Mouse (Mus musculus) thymus, postnatal 10 days (tissue): ENCODE data around the gene Magoh.

ENCODE experiments used
- DNase-seq, 2 experiments: peaks; one replicate each; pipeline ENCODE4 v3.0.0; 2021; ENCODE audit warnings: low spot score in 2 of 2

Magoh gene

DNA sequence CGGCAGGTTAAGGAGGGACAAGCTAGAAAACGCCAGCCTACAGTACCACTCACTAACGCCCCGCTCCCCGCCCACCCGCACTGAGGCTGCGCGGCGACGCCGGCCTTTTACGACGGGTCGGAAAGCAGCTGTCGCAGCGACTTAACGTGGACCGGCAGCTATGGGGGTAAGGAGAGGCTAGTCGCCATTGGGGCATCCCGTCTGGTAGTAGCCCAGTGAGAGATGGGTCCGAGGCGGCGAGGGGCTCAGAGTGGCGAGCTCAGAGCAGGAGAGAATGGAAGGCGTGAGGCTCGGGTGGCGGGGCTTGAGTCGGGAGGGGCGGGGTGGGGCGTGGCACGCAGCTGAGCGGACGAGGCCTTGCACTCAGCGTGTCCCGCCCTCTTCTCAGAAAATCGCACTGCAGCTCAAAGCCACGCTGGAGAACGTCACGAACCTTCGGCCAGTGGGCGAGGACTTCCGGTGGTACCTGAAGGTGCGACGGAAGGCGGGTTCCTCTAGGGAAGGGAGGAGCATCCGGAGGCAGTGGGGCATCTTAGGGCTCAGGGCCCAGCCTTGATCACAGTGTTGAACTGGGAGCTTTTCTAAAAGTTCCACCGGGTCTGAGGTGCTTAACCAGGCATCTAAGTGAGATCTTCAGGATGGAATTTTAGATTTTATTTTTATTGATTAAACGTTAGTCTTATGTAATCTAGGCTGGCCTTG is 10.3 kb downstream of the Magoh start, which contains the start of gene 0610037L13Rik:
Gene 0610037L13Rik (plus strand): TSS at position 83 of the 702 bp plus-strand sequence.
- DNase-seq, result peak; percentile 88 to 92

GRCm38 (mm10) chr4:107892663-107893062 is 13.1 kb downstream of the Magoh start:
- DNase-seq, result peak in 1 of 2 experiments; percentile 11

DNA sequence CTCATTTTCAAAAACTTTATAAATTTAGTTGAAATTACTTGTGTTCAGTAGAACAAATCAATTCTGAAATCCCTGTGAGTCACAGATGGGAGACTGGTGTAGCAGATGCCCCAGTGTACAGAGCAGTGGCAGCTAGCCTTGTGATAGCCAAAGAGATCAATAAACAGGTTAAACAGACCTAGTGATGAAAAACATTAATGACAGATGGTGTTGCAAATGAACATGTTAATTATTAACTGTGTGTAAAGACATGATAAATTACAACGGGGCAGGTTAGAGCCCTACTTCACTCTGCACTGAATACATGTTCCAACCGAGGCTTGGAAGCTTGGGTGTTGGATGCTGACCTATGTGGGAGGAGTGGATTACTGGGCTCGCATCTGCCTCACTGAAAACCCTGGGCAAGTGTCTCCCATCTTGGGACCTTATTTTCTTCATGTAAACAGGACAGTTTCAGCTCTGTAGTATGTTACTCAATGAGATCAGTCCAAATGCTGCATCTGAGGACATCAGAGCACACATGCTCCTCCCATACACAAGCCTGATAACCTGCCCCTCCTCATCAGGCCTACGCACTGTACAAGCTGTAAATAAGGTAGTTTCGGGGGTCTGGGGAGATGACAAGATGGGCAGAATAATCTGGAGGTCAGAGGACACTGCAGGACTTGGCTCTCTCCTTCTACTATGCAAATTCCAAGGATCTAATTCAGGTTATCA is 19.8 kb downstream of the Magoh start:
- no peak for DNase-seq

DNA sequence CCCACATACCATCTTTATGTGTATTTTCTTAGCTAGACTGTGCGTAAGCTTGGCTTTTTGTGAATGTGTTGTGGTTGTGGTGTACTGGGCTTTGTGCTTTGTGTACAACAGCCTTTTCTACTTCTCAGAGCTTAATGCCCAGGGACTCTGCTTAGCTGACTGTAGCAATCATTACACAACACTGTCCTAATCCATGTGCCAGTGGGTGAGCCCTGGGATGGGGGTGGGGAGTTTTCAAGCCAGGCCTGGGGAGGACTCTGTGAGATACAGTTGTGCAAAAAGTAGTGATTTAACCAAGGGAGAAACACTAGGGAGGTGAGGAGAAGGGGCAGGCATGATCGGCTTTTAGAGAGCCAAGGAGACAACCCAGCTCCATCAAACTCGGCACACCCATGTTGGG is 20.7 kb downstream of the Magoh start:
- DNase-seq, result no peak

- no peak for DNase-seq
Observed at GRCm38 (mm10) chr4:107904252-107904651, 24.7 kb downstream of the Magoh start.

DNA sequence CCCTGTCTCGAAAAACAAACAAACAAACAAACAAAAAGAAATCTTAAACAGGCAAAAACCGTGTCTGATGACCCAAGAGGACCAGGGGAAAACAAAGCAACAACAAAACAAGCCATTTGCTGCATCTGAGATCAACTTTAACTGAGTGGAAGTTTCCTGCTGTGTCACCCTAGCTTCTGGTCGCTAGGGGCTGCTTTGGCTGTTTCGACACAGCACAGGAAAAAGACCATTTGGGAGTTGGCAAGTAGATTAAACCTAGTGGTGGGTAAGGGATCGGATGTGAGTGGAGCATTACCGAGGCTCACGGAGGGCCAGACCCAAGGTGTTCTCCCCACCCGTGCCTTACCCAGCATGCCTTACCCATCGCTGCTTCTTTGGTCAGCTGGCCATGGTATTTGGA is 27.0 kb downstream of the Magoh start:
- no peak for DNase-seq

GRCm38 (mm10) chr4:107910020-107910419 is 30.5 kb downstream of the Magoh start:
- DNase-seq, result no peak

GRCm38 (mm10) chr4:107920336-107920735 is 40.8 kb downstream of the Magoh start:
- no peak for DNase-seq

DNA sequence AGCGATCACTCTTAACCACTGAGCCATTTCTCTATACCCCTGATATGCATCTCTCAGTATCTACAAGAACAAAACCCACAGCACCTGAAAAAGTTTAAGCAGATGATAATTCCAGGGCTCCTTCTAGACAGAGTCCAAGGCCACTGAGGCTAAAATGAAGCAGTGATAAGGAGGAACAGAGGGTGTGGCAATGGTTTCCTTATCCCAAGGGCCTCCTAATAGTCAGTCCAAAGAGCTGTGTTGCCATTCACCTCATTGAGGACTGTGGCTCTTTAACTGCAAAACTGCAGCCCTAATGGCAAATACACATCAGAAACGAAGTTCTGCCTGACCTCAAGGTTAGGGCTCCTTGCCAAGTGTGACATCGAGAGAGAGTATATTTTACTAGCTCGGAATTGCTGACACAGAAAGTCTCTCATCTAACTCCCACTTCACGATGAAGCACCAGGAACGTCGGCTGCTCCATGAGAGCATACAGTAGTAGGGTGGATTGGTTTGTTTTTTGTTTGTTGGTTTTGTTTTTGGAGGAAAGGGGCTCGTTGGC is 41.7 kb downstream of the Magoh start:
- no peak for DNase-seq

GRCm38 (mm10) chr4:107921952-107922351 is 42.4 kb downstream of the Magoh start:
- DNase-seq, result no peak

GRCm38 (mm10) chr4:107923145-107923802 is 43.7 kb downstream of the Magoh start, which contains the start of gene Cpt2:
Gene Cpt2 (minus strand): TSS chr4:107923610.
- peak; percentile 85 to 91 for DNase-seq

DNA sequence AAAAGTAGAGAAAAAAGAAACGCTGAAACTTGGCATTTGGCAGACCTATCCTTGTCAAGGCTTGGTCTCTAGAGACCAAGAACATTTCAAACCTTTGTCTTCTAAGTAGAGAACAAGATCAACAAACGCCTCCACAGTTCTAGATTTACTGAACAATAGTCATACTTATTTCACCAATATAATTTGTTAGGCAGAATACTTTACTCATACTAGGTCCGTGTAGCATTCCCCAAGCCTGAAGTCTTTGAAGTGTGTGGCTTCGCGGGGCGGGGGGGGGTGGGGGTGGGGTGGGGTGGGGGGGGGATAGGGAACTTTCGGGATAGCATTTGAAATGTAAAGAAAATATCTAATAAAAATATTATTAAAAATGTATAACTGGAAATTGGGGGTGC is 44.2 kb downstream of the Magoh start:
- no peak for DNase-seq

- no peak for DNase-seq
Observed at GRCm38 (mm10) chr4:107928269-107928668, 48.7 kb downstream of the Magoh start.

DNA sequence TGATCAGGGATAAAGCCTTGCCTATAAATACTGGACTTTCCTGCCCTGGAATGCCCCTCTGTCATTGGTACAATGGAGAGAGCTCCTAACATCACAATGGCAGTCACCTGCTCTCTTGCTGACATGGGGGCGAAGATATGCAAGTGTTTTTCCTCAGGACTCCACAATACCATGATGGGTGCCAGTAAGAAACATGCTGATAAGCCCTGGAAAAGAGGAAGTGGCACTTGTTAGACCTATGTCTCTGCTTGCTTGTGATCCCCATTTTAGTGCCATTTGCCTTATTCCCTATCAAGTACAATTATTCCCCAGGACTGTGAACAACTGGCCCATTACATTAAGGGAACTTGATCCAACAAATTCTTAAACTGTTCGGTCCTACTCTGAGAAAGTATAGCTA is 49.2 kb downstream of the Magoh start:
- DNase-seq, result no peak

- DNase-seq, result no peak
Observed at GRCm38 (mm10) chr4:107931453-107931852, 51.9 kb downstream of the Magoh start.

DNA sequence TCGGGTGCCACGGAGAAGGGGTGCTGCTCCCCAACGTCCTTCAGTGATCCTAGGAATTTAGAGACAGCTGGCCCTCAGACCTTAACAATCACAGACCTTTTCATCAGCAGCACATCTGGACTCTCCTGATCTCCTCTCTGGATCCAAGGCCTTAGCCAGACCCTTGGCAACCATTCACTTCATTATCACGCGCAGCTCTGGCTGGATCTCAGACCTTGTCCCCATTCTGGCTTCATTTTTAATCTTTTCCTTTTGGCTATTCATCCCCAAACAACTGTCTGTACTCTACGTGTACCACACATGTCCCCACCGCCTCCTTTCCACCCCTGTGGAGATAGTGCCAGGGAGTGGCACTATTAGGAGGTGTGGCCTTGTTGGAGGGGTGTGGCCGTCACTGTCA is 53.7 kb downstream of the Magoh start:
- DNase-seq, result no peak

- no peak for DNase-seq
Observed at GRCm38 (mm10) chr4:107935254-107935653, 55.7 kb downstream of the Magoh start.
